Mouse (Mus musculus) heart, embryonic 14.5 days (tissue): ENCODE measurements at regions not wholly inside any gene's neighbourhood (a gene's known extent, or its start where the extent isn't known, plus 50 kb on each side); places are given as distances from the start of the nearest gene placed in this dataset.

Source experiments
- ATAC-seq: fragments of 200-750 bp; cut with Nextera tagmentation; 2 replicates; pipeline ENCODE4 v1.8.0; 2017; ENCODE audit warnings: low read depth, moderate TSS enrichment; ENCODE audit not compliant: insufficient number of reproducible peaks, insufficient read depth, low FRiP score
- H3K27ac ChIP-seq, 2 experiments: fragments of 200-500 bp in 1 of 2; fragments of 300-500 bp in 1 of 2; sonication (generic) in 1 of 2; replicated peaks in 1 of 2; 2 replicates each; pipeline ENCODE4 v1.5.1; 2012 to 2014; ENCODE audit warnings: low read depth in 2 of 2, low read length in 2 of 2, control low read depth in 1 of 2, mild to moderate bottlenecking in 1 of 2, mixed read lengths in 1 of 2; ENCODE audit not compliant: control insufficient read depth in 1 of 2, insufficient read depth in 1 of 2
- H3K27me3 ChIP-seq: fragments of 300-500 bp; sonication (generic); 2 replicates; pipeline ENCODE4 v1.6.1; 2014; ENCODE audit warnings: mild to moderate bottlenecking, low read length, control low read depth; ENCODE audit not compliant: control insufficient read depth, insufficient read depth
- H3K36me3 ChIP-seq: fragments of 300-500 bp; sonication (generic); 2 replicates; pipeline ENCODE4 v1.6.1; 2014; ENCODE audit warnings: mild to moderate bottlenecking, control low read depth, low read length, mixed read lengths; ENCODE audit not compliant: control insufficient read depth, insufficient read depth
- H3K4me1 ChIP-seq, 2 experiments: fragments of 200-500 bp in 1 of 2; fragments of 300-500 bp in 1 of 2; sonication (generic) in 1 of 2; 2 replicates each; pipeline ENCODE4 v1.6.1; 2012 to 2014; ENCODE audit warnings: low read length in 2 of 2, control low read depth in 1 of 2, mixed read lengths in 1 of 2; ENCODE audit not compliant: control insufficient read depth in 2 of 2, insufficient read depth in 2 of 2
- H3K4me2 ChIP-seq: fragments of 300-500 bp; sonication (generic); 2 replicates; pipeline ENCODE4 v1.6.1; 2014; ENCODE audit warnings: mild to moderate bottlenecking, low read length
- H3K4me3 ChIP-seq, 2 experiments: fragments of 200-500 bp in 1 of 2; fragments of 300-500 bp in 1 of 2; sonication (generic) in 1 of 2; 2 replicates each; pipeline ENCODE4 v1.5.1; 2012 to 2014; ENCODE audit warnings: low read length in 2 of 2, mild to moderate bottlenecking in 2 of 2, control low read depth in 1 of 2, low read depth in 1 of 2, moderate library complexity in 1 of 2; ENCODE audit not compliant: control insufficient read depth in 1 of 2, insufficient read depth in 1 of 2
- H3K9ac ChIP-seq: fragments of 300-500 bp; sonication (generic); 2 replicates; pipeline ENCODE4 v1.6.1; 2014; ENCODE audit warnings: mild to moderate bottlenecking, low read length
- H3K9me3 ChIP-seq: fragments of 300-500 bp; sonication (generic); 2 replicates; pipeline ENCODE4 v1.6.1; 2016; ENCODE audit warnings: low read length, control low read depth; ENCODE audit not compliant: control insufficient read depth
- WGBS: fragments of 180-500 bp; shearing (Covaris S2); extraction: QIAGEN DNeasy Blood & Tissue Kit; methylation state at CpG from one replicate; pipeline ENCODE4 v1.1.7; 2014; 5-methylcytosine and 5-hydroxymethylcytosine counted together

DNA sequence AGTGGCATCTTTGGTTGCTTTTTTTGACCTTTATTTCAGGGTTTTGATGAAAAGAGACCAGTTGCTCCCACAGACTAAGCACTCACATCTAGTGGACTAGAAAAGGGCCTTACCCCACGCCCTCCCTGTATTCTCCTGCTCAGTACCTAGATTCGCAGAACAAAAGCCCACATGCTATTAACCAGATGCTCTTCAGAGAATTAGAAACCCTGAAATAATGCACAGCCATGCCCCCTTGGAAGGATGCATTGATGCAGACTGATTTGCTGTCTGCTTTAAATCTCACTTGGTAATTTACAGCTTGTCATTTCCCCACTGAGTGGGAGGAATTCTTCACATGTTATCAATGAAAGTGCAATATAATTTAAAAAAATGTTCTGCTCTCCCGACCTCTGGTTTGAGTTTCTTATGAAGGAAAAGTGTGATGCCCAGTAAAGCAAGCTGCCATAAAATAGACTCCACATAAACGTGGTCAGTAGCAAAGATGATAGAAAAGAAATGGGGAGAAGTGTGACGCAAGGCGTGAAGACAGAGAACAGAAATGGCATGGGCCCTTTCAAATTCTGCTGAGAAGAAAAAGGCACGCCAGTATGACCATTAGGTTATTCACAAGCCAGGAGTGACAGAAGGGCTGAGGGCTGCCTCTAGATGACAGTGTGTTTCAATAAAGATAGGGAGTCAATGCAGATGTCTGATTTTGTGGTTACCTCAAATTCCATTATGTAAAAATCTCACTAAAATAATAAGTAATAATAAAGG lies 669.8 kb downstream of the Fgf12 start:
- Histone ChIP-seq H3K36me3 (no peaks in the 10 kb centered on the region), H3K4me3 (no peak overlapping the region), H3K27ac (no peak overlapping the region), H3K4me2 (no peak overlapping the region), H3K9ac (no peak overlapping the region), H3K9me3 (no peaks in the 10 kb centered on the region), H3K27me3 (no peaks in the 10 kb centered on the region), H3K4me1 (no peaks in the 10 kb centered on the region)
- WGBS: 68% methylated on average over 7 of the region's 7 CpGs
- no peak for ATAC-seq

DNA sequence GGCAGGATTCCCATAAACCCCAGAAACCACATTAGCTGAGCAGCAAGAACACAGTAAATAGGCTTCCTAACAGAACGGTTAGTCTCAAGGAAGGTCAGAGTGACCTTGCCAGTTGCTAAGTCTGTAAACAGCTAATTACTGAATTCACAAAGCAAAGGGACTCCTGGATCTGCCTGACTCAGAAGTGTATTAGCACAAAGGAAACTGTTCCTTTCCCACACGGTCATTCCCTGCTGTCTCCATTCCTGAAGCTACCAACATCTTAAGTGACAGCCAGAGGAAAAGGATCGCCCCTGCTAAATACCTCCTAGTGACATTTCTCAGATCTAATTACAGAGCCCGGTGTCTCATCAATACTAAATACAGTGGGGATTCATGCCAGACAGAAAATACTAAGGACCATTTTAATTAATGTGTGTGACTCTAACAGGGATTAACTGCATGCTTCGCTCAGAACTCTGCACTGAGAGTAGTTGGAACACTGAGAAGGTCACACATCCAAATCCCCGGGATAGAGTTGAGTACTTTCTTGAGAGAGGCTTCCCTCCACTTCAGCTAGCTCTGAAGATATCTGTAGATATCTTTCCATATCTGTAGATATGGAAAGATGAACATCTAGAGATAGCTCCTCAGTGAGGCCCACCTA lies 663.3 kb downstream of the Fgf12 start:
- no peak overlapping the region for H3K9ac ChIP-seq
- H3K4me1 ChIP-seq: no peaks in the 10 kb centered on the region
- no peak overlapping the region for H3K4me2 ChIP-seq
- H3K36me3 ChIP-seq: no peaks in the 10 kb centered on the region
- ATAC-seq: no peak
- no peaks in the 10 kb centered on the region for H3K27me3 ChIP-seq
- no peak overlapping the region for H3K27ac ChIP-seq
- 49% methylated on average over 6 of the region's 6 CpGs for WGBS
- H3K4me3 ChIP-seq: no peak overlapping the region
- H3K9me3 ChIP-seq: no peaks in the 10 kb centered on the region

DNA sequence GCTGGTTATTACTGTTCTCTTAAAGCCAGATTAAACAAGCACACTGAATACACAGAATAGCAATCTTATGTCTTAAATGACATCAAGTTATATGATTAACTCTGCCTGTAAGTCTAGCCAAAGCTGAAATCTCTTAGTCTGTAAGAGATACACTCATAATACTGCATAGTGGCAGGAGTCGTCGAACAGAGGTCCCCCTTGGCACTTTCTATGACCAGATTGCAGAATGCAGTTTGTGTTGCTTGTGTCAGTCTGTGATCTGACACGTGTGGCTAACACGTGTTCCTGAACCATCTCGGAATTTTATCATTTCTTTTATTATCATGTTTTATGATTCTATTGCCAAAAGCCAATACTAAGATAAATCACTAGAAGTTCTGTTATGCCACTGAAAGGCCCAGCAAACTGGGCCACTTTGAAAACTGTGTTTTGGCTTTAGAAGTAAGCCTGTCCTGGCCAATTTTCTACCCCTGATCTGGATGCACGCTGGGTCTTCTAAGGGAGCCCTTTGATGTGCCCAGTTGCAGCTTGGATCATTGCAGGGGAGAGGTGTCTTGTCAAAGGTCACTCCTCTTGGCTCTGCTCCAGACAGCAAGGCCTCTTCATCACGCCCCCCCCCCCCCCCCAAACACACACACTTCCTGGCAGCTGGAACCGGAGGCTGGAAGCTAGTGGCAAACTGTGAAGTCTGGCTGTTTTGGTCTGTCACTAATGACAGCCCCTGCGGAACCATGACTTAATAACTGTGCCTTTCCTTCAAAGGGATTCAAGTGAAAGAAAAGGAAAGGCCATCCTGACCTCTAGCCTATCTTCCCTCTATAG lies 648.4 kb downstream of the Fgf12 start:
- 47% methylated on average over 9 of the region's 9 CpGs for WGBS
- Histone ChIP-seq H3K4me1 (peaks cover 6 to 11% of the 10 kb centered on the region in 2 experiments), H3K27ac (no peak overlapping the region), H3K36me3 (no peaks in the 10 kb centered on the region), H3K27me3 (no peaks in the 10 kb centered on the region), H3K4me3 (no peak overlapping the region), H3K9ac (no peak overlapping the region), H3K9me3 (no peaks in the 10 kb centered on the region), H3K4me2 (no peak overlapping the region)
- 0 out of 2 replicates have a peak, but pooled peaks have one; percentile 17 for ATAC-seq

DNA sequence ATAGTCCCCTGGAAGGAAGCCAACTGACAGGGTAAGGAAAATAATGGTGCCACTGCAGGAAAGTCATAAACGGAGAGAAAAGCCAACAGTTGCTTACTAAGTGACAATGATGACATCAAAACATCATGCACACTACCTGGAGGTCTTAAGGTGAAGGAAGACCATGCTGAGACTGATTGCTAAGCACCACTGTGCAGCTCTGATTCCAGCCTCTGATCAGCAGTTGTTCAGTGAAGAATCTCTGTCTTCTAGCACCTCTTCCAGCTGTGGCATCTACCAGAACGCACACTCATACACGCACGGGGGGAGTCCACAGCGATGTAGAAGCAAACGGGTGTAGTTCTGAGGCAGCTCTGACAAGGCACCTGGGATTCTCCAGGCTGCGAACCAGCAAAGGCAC lies 647.8 kb downstream of the Fgf12 start:
- Histone ChIP-seq H3K4me1 (peaks cover 6 to 11% of the 10 kb centered on the region in 2 experiments), H3K36me3 (no peaks in the 10 kb centered on the region), H3K27ac (no peak overlapping the region), H3K4me3 (no peak overlapping the region), H3K4me2 (no peak overlapping the region), H3K9me3 (no peaks in the 10 kb centered on the region), H3K9ac (no peak overlapping the region), H3K27me3 (no peaks in the 10 kb centered on the region)
- 57% methylated on average over 7 of the region's 7 CpGs for WGBS
- 0 out of 2 replicates have a peak, but pooled peaks have one; percentile 43 for ATAC-seq

GRCm38 (mm10) chr16:28105866-28106265 lies 647.0 kb downstream of the Fgf12 start:
- H3K9me3 ChIP-seq: no peaks in the 10 kb centered on the region
- no peak overlapping the region for H3K27ac ChIP-seq
- peaks cover 6 to 11% of the 10 kb centered on the region in 2 experiments for H3K4me1 ChIP-seq
- H3K4me2 ChIP-seq: no peak overlapping the region
- no peak overlapping the region for H3K4me3 ChIP-seq
- WGBS: 21% methylated on average over 7 of the region's 7 CpGs
- H3K9ac ChIP-seq: no peak overlapping the region
- H3K27me3 ChIP-seq: no peaks in the 10 kb centered on the region
- no peaks in the 10 kb centered on the region for H3K36me3 ChIP-seq
- ATAC-seq: no peak

DNA sequence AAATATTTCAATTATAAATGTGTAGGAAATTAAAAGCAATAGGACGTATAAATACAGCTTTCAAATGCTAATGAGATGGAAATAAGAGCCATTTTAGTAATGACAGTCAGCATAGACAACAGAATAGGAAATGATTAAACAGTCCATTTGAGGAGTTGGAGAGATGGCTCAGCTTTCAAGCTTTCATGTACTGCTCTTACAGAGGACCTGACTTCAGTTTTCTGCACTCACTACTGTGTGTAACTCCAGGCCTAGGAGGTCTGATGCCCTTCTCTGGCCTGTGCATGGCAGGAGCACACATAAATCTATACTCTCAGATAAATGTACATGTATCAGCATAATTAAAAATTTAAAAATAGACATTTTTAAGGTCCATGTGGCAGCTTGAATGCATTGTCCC lies 643.1 kb downstream of the Fgf12 start:
- H3K4me2 ChIP-seq: no peak overlapping the region
- no peak overlapping the region for H3K4me3 ChIP-seq
- no peak overlapping the region for H3K27ac ChIP-seq
- no peaks in the 10 kb centered on the region for H3K9me3 ChIP-seq
- H3K9ac ChIP-seq: no peak overlapping the region
- no peak for ATAC-seq
- no peaks in the 10 kb centered on the region for H3K36me3 ChIP-seq
- no peaks in the 10 kb centered on the region for H3K27me3 ChIP-seq
- H3K4me1 ChIP-seq: peaks cover 6 to 11% of the 10 kb centered on the region in 2 experiments
- 90% methylated on average over 1 of the region's 1 CpGs for WGBS
